Mouse (Mus musculus) forebrain, postnatal 0 days (tissue): ENCODE data around the gene Phf19. TPM values are rescaled to one million over a fixed set of nuclear protein-coding genes. Genes with fewer than 3 reads are reported as not detected.
A peak's percentile ranks its signal among the peaks of the same experiment; 100 is the strongest.

ENCODE experiments used
- ATAC-seq: fragments of 200-750 bp; cut with Nextera tagmentation; 2 replicates; pipeline ENCODE4 v1.8.0; 2017; ENCODE audit warnings: mild to moderate bottlenecking, moderate library complexity
- DNase-seq: peaks from one replicate; pipeline ENCODE4 v3.0.0-alpha.2; 2015
- H3K27ac ChIP-seq: fragments of 300-500 bp; sonication (generic); 2 replicates; pipeline ENCODE4 v1.5.1; 2014; ENCODE audit warnings: low read depth, mild to moderate bottlenecking, antibody characterized with exemption, low read length, moderate library complexity, mixed read lengths
- H3K27me3 ChIP-seq: fragments of 300-500 bp; sonication (generic); 2 replicates; pipeline ENCODE4 v1.6.1; 2014; ENCODE audit warnings: mild to moderate bottlenecking, low read length, mixed read lengths; ENCODE audit not compliant: insufficient read depth
- H3K36me3 ChIP-seq: fragments of 300-500 bp; sonication (generic); 2 replicates; pipeline ENCODE4 v1.6.1; 2014; ENCODE audit warnings: mild to moderate bottlenecking, moderate library complexity; ENCODE audit not compliant: insufficient read depth
- H3K4me1 ChIP-seq: fragments of 300-500 bp; sonication (generic); 2 replicates; pipeline ENCODE4 v1.6.1; 2014; ENCODE audit warnings: antibody characterized with exemption; ENCODE audit not compliant: insufficient read depth
- H3K4me2 ChIP-seq: fragments of 300-500 bp; sonication (generic); 2 replicates; pipeline ENCODE4 v1.6.1; 2014; ENCODE audit warnings: low read depth, mild to moderate bottlenecking, moderate library complexity
- H3K4me3 ChIP-seq: fragments of 300-500 bp; sonication (generic); 2 replicates; pipeline ENCODE4 v1.5.1; 2014; ENCODE audit warnings: low read depth, low read length, mixed read lengths
- H3K9ac ChIP-seq: fragments of 300-500 bp; sonication (generic); 2 replicates; pipeline ENCODE4 v1.6.1; 2014; ENCODE audit warnings: mild to moderate bottlenecking
- H3K9me3 ChIP-seq: fragments of 300-500 bp; sonication (generic); 2 replicates; pipeline ENCODE4 v1.6.1; 2016; ENCODE audit warnings: low read length
- CTCF ChIP-seq: sonication (generic); IDR thresholded peaks from 2 replicates; pipeline ENCODE4 v1.5.1; 2016; ENCODE audit warnings: antibody characterized with exemption, control low read depth, low read depth
- WGBS: fragments of 180-500 bp; shearing (Covaris S2); extraction: QIAGEN DNeasy Blood & Tissue Kit; methylation state at CpG from one replicate; pipeline ENCODE4 v1.1.7; 2014; 5-methylcytosine and 5-hydroxymethylcytosine counted together
- polyA plus RNA-seq: library from polyadenylated mRNA; unstranded; fragments of >200 nt; fragmentation: Nextera tagmentation; extraction: Ambion mirVana; gene quantifications from 2 replicates; pipeline ENCODE4 v1.2.1, GENCODE M21; 2015
- total RNA-seq: library from RNA; depleted of rRNA; stranded (reverse); fragments of >200 nt; gene quantifications from 2 replicates; pipeline ENCODE4 v1.2.3, GENCODE M21; 2014

The Phf19 gene
- total and polyA plus RNA-seq, 2 experiments from 2014 or later = 2.4 to 2.5 TPM

- no peak overlapping the region for H3K4me2 ChIP-seq
- H3K9me3 ChIP-seq = no peaks in the 10 kb centered on the region
- no peaks in the 10 kb centered on the region for H3K27me3 ChIP-seq
- ATAC-seq (no peak), DNase-seq (no peak)
- H3K36me3 ChIP-seq = no peaks in the 10 kb centered on the region
- WGBS = 77% methylated on average over 11 of the region's 11 CpGs
- H3K9ac ChIP-seq = no peak overlapping the region
- no peak for TF ChIP-seq CTCF
- H3K27ac ChIP-seq = no peak overlapping the region
- H3K4me3 ChIP-seq = no peak overlapping the region
- no peaks in the 10 kb centered on the region for H3K4me1 ChIP-seq
Measured at GRCm38 (mm10) chr2:34941061-34941675, 27.3 kb upstream of the Phf19 start.

GRCm38 (mm10) chr2:34940246-34940645 is 26.4 kb upstream of the Phf19 start:
- DNase-seq (no peak), ATAC-seq (no peak)
- H3K4me1 ChIP-seq = no peaks in the 10 kb centered on the region
- no peaks in the 10 kb centered on the region for H3K9me3 ChIP-seq
- H3K4me2 ChIP-seq = no peak overlapping the region
- TF ChIP-seq CTCF = no peak
- H3K27me3 ChIP-seq = no peaks in the 10 kb centered on the region
- 68% methylated on average over 5 of the region's 5 CpGs for WGBS
- H3K27ac ChIP-seq = no peak overlapping the region
- no peak overlapping the region for H3K4me3 ChIP-seq
- H3K9ac ChIP-seq = no peak overlapping the region
- no peaks in the 10 kb centered on the region for H3K36me3 ChIP-seq

GRCm38 (mm10) chr2:34938269-34939208 is 24.7 kb upstream of the Phf19 start:
- Histone ChIP-seq H3K9ac (no peak overlapping the region), H3K27ac (no peak overlapping the region), H3K27me3 (no peaks in the 10 kb centered on the region), H3K4me2 (no peak overlapping the region), H3K9me3 (no peaks in the 10 kb centered on the region), H3K4me3 (no peak overlapping the region), H3K36me3 (no peaks in the 10 kb centered on the region), H3K4me1 (no peaks in the 10 kb centered on the region)
- 73% methylated on average over 8 of the region's 8 CpGs for WGBS
- TF ChIP-seq CTCF = no peak
- no peak for ATAC-seq
- peak; percentile 7 for DNase-seq

GRCm38 (mm10) chr2:34937460-34937859 is 23.6 kb upstream of the Phf19 start:
- ATAC-seq (no peak), DNase-seq (no peak)
- no peak overlapping the region for H3K27ac ChIP-seq
- no peak overlapping the region for H3K4me2 ChIP-seq
- no peak for TF ChIP-seq CTCF
- no peaks in the 10 kb centered on the region for H3K27me3 ChIP-seq
- H3K9me3 ChIP-seq = no peaks in the 10 kb centered on the region
- H3K36me3 ChIP-seq = no peaks in the 10 kb centered on the region
- H3K9ac ChIP-seq = no peak overlapping the region
- H3K4me1 ChIP-seq = no peaks in the 10 kb centered on the region
- H3K4me3 ChIP-seq = no peak overlapping the region
- 32% methylated on average over 5 of the region's 5 CpGs for WGBS

- 79% methylated on average over 5 of the region's 5 CpGs for WGBS
- H3K36me3 ChIP-seq = no peaks in the 10 kb centered on the region
- H3K27ac ChIP-seq = no peak overlapping the region
- no peaks in the 10 kb centered on the region for H3K27me3 ChIP-seq
- DNase-seq (no peak), ATAC-seq (no peak)
- H3K9me3 ChIP-seq = no peaks in the 10 kb centered on the region
- no peak overlapping the region for H3K4me2 ChIP-seq
- no peak overlapping the region for H3K9ac ChIP-seq
- H3K4me1 ChIP-seq = no peaks in the 10 kb centered on the region
- TF ChIP-seq CTCF = no peak
- no peak overlapping the region for H3K4me3 ChIP-seq
Measured at GRCm38 (mm10) chr2:34927320-34927719, 13.5 kb upstream of the Phf19 start.

GRCm38 (mm10) chr2:34922729-34923128 is 8.9 kb upstream of the Phf19 start:
- H3K4me1 ChIP-seq = no peaks in the 10 kb centered on the region
- 29% methylated on average over 2 of the region's 2 CpGs for WGBS
- no peak for TF ChIP-seq CTCF
- H3K27me3 ChIP-seq = no peaks in the 10 kb centered on the region
- no peaks in the 10 kb centered on the region for H3K9me3 ChIP-seq
- H3K9ac ChIP-seq = no peak overlapping the region
- DNase-seq (no peak), ATAC-seq (no peak)
- H3K36me3 ChIP-seq = no peaks in the 10 kb centered on the region
- no peak overlapping the region for H3K4me3 ChIP-seq
- no peak overlapping the region for H3K4me2 ChIP-seq
- no peak overlapping the region for H3K27ac ChIP-seq

GRCm38 (mm10) chr2:34920144-34920543 is 6.3 kb upstream of the Phf19 start:
- no peak overlapping the region for H3K4me3 ChIP-seq
- no peaks in the 10 kb centered on the region for H3K36me3 ChIP-seq
- 71% methylated on average over 2 of the region's 2 CpGs for WGBS
- no peak for TF ChIP-seq CTCF
- no peak for ATAC-seq
- H3K27me3 ChIP-seq = no peaks in the 10 kb centered on the region
- H3K9ac ChIP-seq = no peak overlapping the region
- no peak for DNase-seq
- no peak overlapping the region for H3K4me2 ChIP-seq
- no peak overlapping the region for H3K27ac ChIP-seq
- no peaks in the 10 kb centered on the region for H3K4me1 ChIP-seq
- H3K9me3 ChIP-seq = no peaks in the 10 kb centered on the region
